ENCODE assay signal across 21 mouse cellular contexts in the genomic region with DNA sequence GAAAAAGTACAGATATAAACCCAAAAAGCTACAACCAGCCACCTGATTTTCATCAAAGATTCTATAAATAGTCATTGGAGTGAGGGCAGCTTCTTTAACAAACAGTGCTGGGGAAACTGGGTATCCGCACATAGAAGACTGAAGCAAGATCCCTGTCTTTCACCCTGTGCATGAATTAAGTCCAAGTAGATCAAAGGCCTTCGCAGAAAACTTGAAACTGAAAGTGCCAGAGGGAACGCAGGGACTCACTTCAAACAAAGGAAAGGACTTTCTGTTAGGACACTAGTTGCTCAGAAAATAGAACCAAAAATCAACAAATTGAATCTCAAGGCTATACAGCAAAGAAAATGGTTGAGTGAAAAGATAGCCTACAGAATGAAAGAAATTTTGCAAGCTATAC. TPM values are rescaled to one million over a fixed set of nuclear protein-coding genes. Genes with fewer than 3 reads are reported as not detected.
DNase-seq lines count a peak whose midpoint lies in the region; ATAC-seq and TF ChIP-seq lines count a peak whose summit lies in the region.
"Had no signal": no experiment of that assay in that cellular context is flagged by ENCODE, and none has a peak within 500 bp of the region (broad histone marks: within the 10 kb centered on the region; RNA-seq: fewer than 3 reads in every experiment).

No protein-coding gene starts in this region.

- TF ChIP-seq POLR2A in kidney, adult 2 months (IDR thresholded peaks at IDR 0.05; ENCODE audit: low read depth, low read length) = no peak

- no peak for ATAC-seq in midbrain, embryonic 11.5 days (ENCODE audit: low FRiP score)
- no peak for ATAC-seq in midbrain, postnatal 0 days (ENCODE audit: low FRiP score)
- ATAC-seq: CD4-positive, CD25-positive, alpha-beta regulatory T cell, adult 4 months; forebrain, embryonic 13.5 days; forebrain, embryonic 15.5 days; forebrain, postnatal 0 days had no signal

- H3K36me3 ChIP-seq in kidney, adult 2 months (ENCODE audit: control insufficient read depth, insufficient read depth, low read length) = no peaks in the 10 kb centered on the region
- H3K36me3 ChIP-seq in midbrain, embryonic 11.5 days (ENCODE audit: control insufficient read depth, insufficient read depth, low read length) = no peaks in the 10 kb centered on the region
- no peaks in the 10 kb centered on the region for H3K36me3 ChIP-seq in midbrain, postnatal 0 days (ENCODE audit: insufficient read depth, low read length)
- H3K36me3 ChIP-seq: embryonic facial prominence, embryonic 10.5 days; embryonic facial prominence, embryonic 12.5 days; forebrain, embryonic 15.5 days had no signal

- H3K9ac ChIP-seq in midbrain, embryonic 11.5 days (ENCODE audit: low read length) = no peak overlapping the region
- no peak overlapping the region for H3K9ac ChIP-seq in midbrain, postnatal 0 days (replicated peaks; ENCODE audit: low read length, poor library complexity, severe bottlenecking)
- H3K9ac ChIP-seq: embryonic facial prominence, embryonic 12.5 days; forebrain, embryonic 13.5 days; forebrain, embryonic 15.5 days; forebrain, postnatal 0 days had no signal

- H3K27ac ChIP-seq in kidney, adult 2 months (ENCODE audit: insufficient read depth, low read depth, low read length) = no peak overlapping the region
- H3K27ac ChIP-seq in midbrain, embryonic 11.5 days (ENCODE audit: low read depth, low read length) = no peak overlapping the region
- H3K27ac ChIP-seq in midbrain, postnatal 0 days (ENCODE audit: low read depth, low read length) = no peak overlapping the region
- H3K27ac ChIP-seq in brown adipose tissue, adult 24 weeks (replicated peaks; ENCODE audit: low read depth, low read length) = peak overlapping the region; percentile 91
- H3K27ac ChIP-seq: embryonic facial prominence, embryonic 10.5 days; embryonic facial prominence, embryonic 12.5 days; forebrain, embryonic 13.5 days; forebrain, embryonic 15.5 days had no signal

- no peaks in the 10 kb centered on the region for H3K9me3 ChIP-seq in midbrain, embryonic 11.5 days (ENCODE audit: control insufficient read depth, low read length)
- H3K9me3 ChIP-seq in midbrain, postnatal 0 days (ENCODE audit: low read length) = no peaks in the 10 kb centered on the region
- H3K9me3 ChIP-seq: embryonic facial prominence, embryonic 10.5 days; embryonic facial prominence, embryonic 12.5 days; forebrain, embryonic 13.5 days; forebrain, embryonic 15.5 days had no signal

- no peak overlapping the region for H3K4me2 ChIP-seq in midbrain, embryonic 11.5 days
- H3K4me2 ChIP-seq in midbrain, postnatal 0 days (ENCODE audit: low read depth, low read length, poor library complexity, severe bottlenecking) = no peak overlapping the region
- H3K4me2 ChIP-seq: embryonic facial prominence, embryonic 12.5 days; forebrain, embryonic 13.5 days; forebrain, embryonic 15.5 days had no signal

- peaks cover 7% of the 10 kb centered on the region; the same call in 1 of the 2 replicates for H3K4me1 ChIP-seq in kidney, adult 2 months (ENCODE audit: control insufficient read depth, insufficient read depth, low read length)
- no peaks in the 10 kb centered on the region for H3K4me1 ChIP-seq in midbrain, embryonic 11.5 days (ENCODE audit: control insufficient read depth, insufficient read depth, low read length)
- H3K4me1 ChIP-seq in midbrain, postnatal 0 days (ENCODE audit: insufficient read depth, low read length) = no peaks in the 10 kb centered on the region
- peaks cover 4% of the 10 kb centered on the region; the same call in 1 of the 2 replicates for H3K4me1 ChIP-seq in brown adipose tissue, adult 24 weeks (ENCODE audit: control insufficient read depth, insufficient read depth, insufficient read length, low read length)
- H3K4me1 ChIP-seq: embryonic facial prominence, embryonic 10.5 days; embryonic facial prominence, embryonic 12.5 days; forebrain, embryonic 13.5 days; forebrain, embryonic 15.5 days had no signal

- H3K27me3 ChIP-seq in kidney, adult 2 months (replicated peaks; ENCODE audit: control insufficient read depth, insufficient read depth, low read length) = no peaks in the 10 kb centered on the region
- no peaks in the 10 kb centered on the region for H3K27me3 ChIP-seq in midbrain, embryonic 11.5 days (ENCODE audit: control insufficient read depth, insufficient read depth, low read length)
- H3K27me3 ChIP-seq in midbrain, postnatal 0 days (ENCODE audit: insufficient read depth, low read length) = no peaks in the 10 kb centered on the region
- H3K27me3 ChIP-seq: embryonic facial prominence, embryonic 12.5 days; forebrain, embryonic 13.5 days; forebrain, embryonic 15.5 days had no signal

- H3K4me3 ChIP-seq in kidney, adult 2 months (ENCODE audit: insufficient read depth, low read depth, low read length) = no peak overlapping the region
- H3K4me3 ChIP-seq in midbrain, embryonic 11.5 days (ENCODE audit: low read depth, low read length) = no peak overlapping the region
- H3K4me3 ChIP-seq in midbrain, postnatal 0 days (ENCODE audit: low read depth, low read length) = no peak overlapping the region
- no peak overlapping the region for H3K4me3 ChIP-seq in brown adipose tissue, adult 24 weeks (ENCODE audit: insufficient read depth, low read depth, low read length)
- H3K4me3 ChIP-seq: embryonic facial prominence, embryonic 10.5 days; embryonic facial prominence, embryonic 12.5 days; forebrain, embryonic 13.5 days; forebrain, embryonic 15.5 days had no signal

- 51% methylated on average over 3 of the region's 3 CpGs for WGBS in kidney, adult 2 months
- 81% methylated on average over 3 of the region's 3 CpGs for WGBS in midbrain, embryonic 11.5 days
- 53% methylated on average over 3 of the region's 3 CpGs for WGBS in midbrain, postnatal 0 days

- peak; percentile 19 for DNase-seq in kidney, adult 2 months
- DNase-seq in kidney, postnatal 14 days = no peak
- peak; percentile 56 for DNase-seq in midbrain, embryonic 11.5 days (ENCODE audit: low spot score, missing footprints)
- no peak for DNase-seq in midbrain, postnatal 0 days (ENCODE audit: low spot score)
- DNase-seq in layer of hippocampus, postnatal 25 days (ENCODE audit: extremely low spot score in 1 of 2, low spot score in 1 of 2) = no peak
- DNase-seq: adrenal gland, adult 8-10 months; adrenal gland, postnatal 14 days; adrenal gland, postnatal 36 days; B cell, adult 2 months; cerebellum, adult 11 months; cerebellum, adult 18-20 months; cerebellum, adult 8-10 months; cerebellum, adult 9-11 months; cerebellum, postnatal 25 days; forebrain, postnatal 0 days had no signal

- TF ChIP-seq CTCF in kidney, adult 2 months (conservative IDR thresholded peaks at IDR 0.05; ENCODE audit: insufficient read depth, insufficient read length, low read depth, low read length) = no peak
- TF ChIP-seq CTCF in midbrain, postnatal 0 days (IDR thresholded peaks at IDR 0.05) = no peak

RNA-seq across cellular contexts. Expression of a gene that starts 8.6 kb away (rescaled TPM):
- polyA plus RNA-seq in kidney, adult 2 months (2012; rRNA removed) = 18.8 and 22.6 TPM in 2 replicates
- polyA plus RNA-seq in midbrain, embryonic 11.5 days (2014; fragmentation: Nextera tagmentation; extraction: Ambion mirVana) = 7.8 and 8.0 TPM in 2 replicates
- 16.0 and 17.8 TPM in 2 replicates for total RNA-seq in midbrain, postnatal 0 days (2014; rRNA removed)
- 1.9 and 2.0 TPM in 2 replicates for polyA plus RNA-seq in midbrain, postnatal 0 days (2015; fragmentation: Nextera tagmentation; extraction: Ambion mirVana)
- 31.9 and 47.5 TPM in 2 replicates for polyA plus RNA-seq in brown adipose tissue, adult 24 weeks (2012; ENCODE audit: insufficient read depth, insufficient read length, missing spikeins)
- 10 to 100 TPM; 15.1 to 17.4 TPM for total RNA-seq in layer of hippocampus, postnatal 25 days (2021)

Comparison
In these comparisons a context has a peak if more than half of its experiments do, and no peak if none do; other contexts are left out.
1. DNase-seq: peak in kidney, adult 2 months (single experiment) and midbrain, embryonic 11.5 days (single experiment); none in kidney, postnatal 14 days (single experiment), midbrain, postnatal 0 days (single experiment) and layer of hippocampus, postnatal 25 days (0 of 2).